In genomic region chr2:164084342-164084700, GRCm38 (mm10) we compare ENCODE assay signal across 11 mouse cellular contexts. TPM values are rescaled to one million over a fixed set of nuclear protein-coding genes. Genes with fewer than 3 reads are reported as not detected.
DNase-seq lines count a peak whose midpoint lies in the region.
"Had no signal": no experiment of that assay in that cellular context is flagged by ENCODE, and none has a peak within 500 bp of the region (broad histone marks: within the 10 kb centered on the region; RNA-seq: fewer than 3 reads in every experiment).

No protein-coding gene starts in this region.

- peak; percentile 89 for DNase-seq in CD4-positive helper T cell, adult 2 months (ENCODE audit: low read depth, low spot score)
- peak; percentile 90 for DNase-seq in T-cell, adult 2 months (ENCODE audit: low spot score)
- peak; percentile 57 for DNase-seq in lung, postnatal 36 days
- peak; percentile 29 for DNase-seq in spleen, postnatal 14 days (ENCODE audit: low spot score in 2 of 2)
- DNase-seq in layer of hippocampus, postnatal 25 days (ENCODE audit: extremely low spot score in 1 of 2, low spot score in 1 of 2), result no peak
- DNase-seq in ovary, postnatal 36 days (ENCODE audit: low spot score), result no peak
- DNase-seq in cerebellum, adult 18-20 months, result no peak
- no peak for DNase-seq in frontal cortex, adult 2 months (ENCODE audit: extremely low spot score in 1 of 2, low spot score in 1 of 2)
- DNase-seq: adrenal gland, postnatal 25 days; cerebellum, postnatal 14 days; left cerebral cortex, postnatal 4 days had no signal

RNA-seq across cellular contexts. Expression of gene Tomm34, which starts 13.4 kb away (rescaled TPM):
- 10 to 100 TPM; 86.8 to 95.2 TPM for total RNA-seq in layer of hippocampus, postnatal 25 days (2021)
- 82.4 and 90.4 TPM in 2 replicates for polyA plus RNA-seq in frontal cortex, adult 2 months (2012; rRNA removed)

RNA-seq across cellular contexts. Expression of gene Stk4, which starts 14.2 kb away (rescaled TPM):
- 10 to 100 TPM; 47.8 to 48.6 TPM for total RNA-seq in layer of hippocampus, postnatal 25 days (2021)
- polyA plus RNA-seq in frontal cortex, adult 2 months (2012; rRNA removed), result 19.8 and 21.3 TPM in 2 replicates

RNA-seq across cellular contexts. Expression of gene Pabpc1l, which starts 59.1 kb away (rescaled TPM):
- total RNA-seq in layer of hippocampus, postnatal 25 days (2021), result 1 to 10 TPM in 1 of 2 experiments, under 1 TPM in 1; 0.32 to 1.3 TPM
- 1.0 and 2.1 TPM in 2 replicates for polyA plus RNA-seq in frontal cortex, adult 2 months (2012; rRNA removed)

Comparison
In these comparisons a context has a peak if more than half of its experiments do, and no peak if none do; other contexts are left out.
1. DNase-seq: peak in CD4-positive helper T cell, adult 2 months (single experiment), T-cell, adult 2 months (single experiment), lung, postnatal 36 days (single experiment) and spleen, postnatal 14 days (2 of 2); none in layer of hippocampus, postnatal 25 days (0 of 2), ovary, postnatal 36 days (single experiment), cerebellum, adult 18-20 months (0 of 2) and frontal cortex, adult 2 months (0 of 2).